Mouse (Mus musculus) gastrocnemius, adult 2 months (tissue): ENCODE data around the gene Ndufa6. TPM values are rescaled to one million over a fixed set of nuclear protein-coding genes. Genes with fewer than 3 reads are reported as not detected.
"Not testable (repeated sequence)": the region's sequence is repeated elsewhere in the genome, so short reads cannot be mapped to it uniquely, and the experiment has no call there.

ENCODE experiments used
- DNase-seq: peaks from one replicate; pipeline ENCODE4 v3.0.0; 2022
- H3K27ac ChIP-seq: fragments of 200-600 bp; 2 replicates; pipeline ENCODE4 v1.8.1; 2022; ENCODE audit warnings: mild to moderate bottlenecking
- H3K4me3 ChIP-seq: fragments of 200-600 bp; 2 replicates; pipeline ENCODE4 v1.8.1; 2022; ENCODE audit warnings: mild to moderate bottlenecking, moderate library complexity
- CTCF ChIP-seq: fragments of 200-600 bp; IDR thresholded peaks from 2 replicates; pipeline ENCODE4 v1.8.1; 2022; ENCODE audit warnings: antibody characterized with exemption, mild to moderate bottlenecking, moderate library complexity
- intact Hi-C: fragments of 180-260 bp; cut with DNase I; formaldehyde crosslinking; loops from one replicate; pipeline ENCODE4 v1.15.1; 2025
- long read RNA-seq, 2 experiments: library from polyadenylated mRNA; stranded (forward); transcript quantifications; one replicate each; pipeline ENCODE4 v2.0.0; 2021
- total RNA-seq, 2 experiments: library from RNA; stranded (reverse); gene quantifications; 2 replicates each; pipeline ENCODE4 v1.2.3; 2021

The Ndufa6 gene
- total RNA-seq, result 100 to 1,000 TPM; 464 to 595 TPM
- long read RNA-seq, experiment 1, transcript Ndufa6-206 (2 exons, 440 nt), result minor isoform, 37 of 541 reads
- long read RNA-seq, experiment 1, transcript Ndufa6-201 (3 exons, 590 nt), result major isoform, 482 of 541 reads
- long read RNA-seq, experiment 1, partial matches to known transcripts, result 11 of 541 reads
- long read RNA-seq, experiment 1, other reads (novel, unspliced or antisense), result 10 of 541 reads
- long read RNA-seq, experiment 2, transcript Ndufa6-205 (2 exons, 382 nt), result minor isoform, 5 of 648 reads
- long read RNA-seq, experiment 2, transcript Ndufa6-201 (3 exons, 590 nt), result major isoform, 582 of 648 reads
- long read RNA-seq, experiment 2, transcript Ndufa6-206 (2 exons, 440 nt), result minor isoform, 33 of 648 reads
- long read RNA-seq, experiment 2, partial matches to known transcripts, result 22 of 648 reads
- long read RNA-seq, experiment 2, other reads (novel, unspliced or antisense), result 6 of 648 reads

DNA sequence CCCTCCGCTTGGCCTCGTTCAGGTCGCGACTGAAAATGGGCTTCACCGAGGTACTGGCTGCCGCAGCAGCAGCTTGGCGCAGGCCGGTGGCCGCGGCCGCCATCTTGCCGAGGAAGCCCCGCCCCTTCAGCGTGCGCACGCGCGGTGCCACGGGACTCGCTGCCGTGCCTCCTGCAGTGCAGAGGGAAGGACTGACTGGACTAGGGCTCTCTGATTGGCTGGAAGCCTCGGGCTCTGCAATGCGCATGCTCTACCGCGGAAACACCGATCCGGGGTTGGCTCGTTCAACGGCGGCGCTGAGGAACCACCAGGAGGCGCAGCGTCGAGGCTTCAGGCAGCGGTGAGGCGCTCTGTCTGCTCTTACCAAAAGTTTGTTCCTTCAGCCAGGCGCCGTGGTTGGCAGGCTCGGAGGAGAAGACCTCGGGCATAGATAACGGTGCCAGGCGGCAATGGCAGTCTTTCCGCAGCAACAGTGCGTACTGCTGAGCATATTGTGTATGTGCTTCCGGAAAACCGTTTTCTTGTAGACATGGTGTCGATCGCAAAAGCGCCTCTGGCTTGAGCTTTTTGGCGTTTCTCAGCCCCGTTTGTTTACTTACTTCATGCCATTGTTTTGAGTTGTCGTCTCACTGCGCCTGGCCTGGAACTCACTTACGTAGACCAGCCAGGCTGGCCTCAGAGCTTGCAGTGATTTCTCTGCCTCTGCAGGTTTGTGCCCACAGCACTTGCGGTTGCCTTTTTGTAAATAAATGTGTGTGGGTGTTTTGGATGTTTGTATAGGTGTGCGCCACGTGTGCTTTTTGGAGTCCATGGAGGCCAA, at the start of gene Ndufa6:
TSS of gene Ndufa6 (minus strand) at position 197 of the 820 bp plus-strand sequence.
- TF ChIP-seq CTCF, result no peak; the same call in 1 of the 2 replicates
- Histone ChIP-seq H3K4me3 (peak within 1 kb of the TSS; percentile 87), H3K27ac (peak within 1 kb of the TSS; percentile 99)
- intact Hi-C loops, result loop anchor here (2.0 kb wide), 2 partner anchors 26 to 62 kb away; partner anchors contain the start of gene Cyp2d22
- peak; percentile 99 for DNase-seq

- DNase-seq, result no peak
- TF ChIP-seq CTCF, result no peak
- Histone ChIP-seq H3K27ac (no peak overlapping the region), H3K4me3 (no peak overlapping the region)
- intact Hi-C loops, result no loop called here
These were observed 49.5 kb upstream of the Ndufa6 start for GRCm38 (mm10) chr15:82403606-82404005.

DNA sequence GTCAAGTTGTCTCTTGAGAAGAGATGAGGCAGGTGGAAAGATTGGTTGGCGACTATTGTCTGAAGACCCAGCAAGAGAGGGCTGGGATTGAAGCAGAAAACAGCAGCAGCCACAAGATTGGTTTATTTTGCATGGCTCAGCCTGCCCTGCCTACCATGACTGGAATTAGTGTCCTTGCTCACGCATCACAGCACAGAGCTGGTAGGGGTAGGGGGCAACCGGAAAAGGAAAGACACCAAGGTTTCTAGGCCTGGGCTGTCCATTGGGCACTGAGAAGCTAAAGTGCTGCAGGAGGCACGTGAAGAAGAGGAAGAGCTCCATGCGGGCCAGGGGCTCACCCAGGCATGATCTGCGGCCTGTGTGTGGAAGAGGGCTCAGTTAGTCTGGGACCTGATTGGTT, 48.6 kb upstream of the Ndufa6 start:
- intact Hi-C loops, result no loop called here

DNA sequence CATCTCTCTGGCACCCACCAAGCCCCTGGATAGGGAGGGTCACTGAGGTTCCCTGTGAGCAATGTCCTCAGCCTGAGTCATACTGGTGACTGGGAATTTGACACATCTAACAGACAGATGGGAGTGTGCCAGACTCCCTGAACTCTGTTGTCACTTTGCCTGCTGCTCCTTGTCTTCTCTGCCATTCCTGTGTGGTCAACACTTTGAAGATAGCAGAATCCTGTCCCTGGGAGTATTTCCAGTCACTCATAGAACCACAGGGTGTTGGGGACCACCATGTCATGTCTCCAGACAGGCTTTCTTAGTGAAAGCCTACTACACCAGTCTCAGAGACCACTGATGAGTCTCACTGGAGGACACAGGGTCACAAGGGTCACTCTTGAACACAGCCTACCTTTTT, 48.0 kb upstream of the Ndufa6 start:
- DNase-seq, result no peak
- no peak overlapping the region for H3K4me3 ChIP-seq
- H3K27ac ChIP-seq, result no peak overlapping the region
- TF ChIP-seq CTCF, result no peak
- intact Hi-C loops, result no loop called here

More for the DNA sequence above, 48.6 kb upstream of the Ndufa6 start:
- no peak for DNase-seq
- no peak for TF ChIP-seq CTCF
- Histone ChIP-seq H3K27ac (no peak overlapping the region), H3K4me3 (no peak overlapping the region)

DNA sequence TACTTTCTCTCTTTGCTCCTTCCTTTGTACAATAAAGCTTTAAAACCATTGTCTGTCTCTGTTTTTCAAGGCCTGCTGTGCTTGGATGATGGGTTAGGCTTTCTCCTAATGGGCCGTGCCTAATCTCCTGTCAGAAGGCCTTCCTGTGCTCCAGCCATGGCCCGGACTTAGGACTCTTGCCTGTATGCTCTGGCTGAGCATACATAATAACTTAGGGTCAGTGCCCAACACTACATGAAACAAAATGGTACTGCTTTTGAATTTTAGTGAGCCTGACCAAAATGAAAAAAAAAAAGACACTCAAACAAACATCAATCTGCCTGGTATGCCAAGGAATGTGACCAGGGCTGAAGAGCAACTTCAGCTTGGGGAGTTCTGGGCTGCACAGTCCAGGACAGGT, 47.4 kb upstream of the Ndufa6 start:
- no peak overlapping the region for H3K27ac ChIP-seq
- TF ChIP-seq CTCF, result no peak
- intact Hi-C loops, result no loop called here
- no peak for DNase-seq
- no peak overlapping the region for H3K4me3 ChIP-seq

DNA sequence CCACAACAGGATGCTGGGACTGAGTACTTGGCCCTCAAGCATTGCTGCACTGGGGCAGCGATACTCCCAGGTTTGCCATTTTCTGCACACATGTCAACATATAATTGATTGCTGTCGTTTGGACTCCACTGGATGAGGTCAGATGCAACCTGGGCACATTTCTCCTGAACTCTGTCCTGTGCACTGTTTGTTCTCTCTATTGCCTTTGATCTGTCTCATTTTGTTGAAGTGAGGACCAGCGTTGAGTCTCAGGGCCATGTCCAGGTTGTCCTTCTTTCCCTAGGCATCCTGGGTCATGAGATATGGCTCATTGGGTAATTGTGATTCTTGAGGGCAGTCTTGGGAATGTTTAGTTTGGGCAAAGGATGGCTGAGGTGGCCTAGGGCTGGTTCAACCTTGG, 41.8 kb upstream of the Ndufa6 start:
- H3K27ac ChIP-seq, intact Hi-C loops, DNase-seq, H3K4me3 ChIP-seq: not testable (repeated sequence)

GRCm38 (mm10) chr15:82393922-82394321, 39.8 kb upstream of the Ndufa6 start, which contains the start of gene Cyp2d11:
Cyp2d11 (minus strand) TSS chr15:82394022.
- intact Hi-C loops, H3K27ac ChIP-seq: not testable (repeated sequence)

DNA sequence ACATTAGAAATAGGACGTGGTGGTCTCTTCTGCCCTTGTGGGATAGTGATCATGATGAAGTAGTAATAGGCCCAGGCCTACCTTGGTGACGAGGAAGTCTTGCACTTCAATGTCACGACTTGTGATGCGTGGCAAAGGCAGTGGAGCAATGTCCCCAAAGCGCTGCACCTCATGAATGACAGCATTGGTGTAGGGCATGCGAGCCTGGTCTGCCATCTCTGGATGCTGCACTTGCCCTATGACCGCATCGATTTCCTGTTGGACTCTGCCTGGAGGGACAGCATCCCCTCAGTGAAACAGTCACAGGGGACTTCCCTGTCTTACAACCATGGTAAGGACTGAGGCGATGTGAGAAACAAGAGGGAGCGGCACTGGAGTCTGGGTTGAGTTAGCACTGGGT, 35.8 kb upstream of the Ndufa6 start:
- H3K27ac ChIP-seq, H3K4me3 ChIP-seq, DNase-seq: not testable (repeated sequence)
- intact Hi-C loops, result loop anchor here (5.0 kb wide), 1 partner anchor 413 kb away; no protein-coding TSS in a partner anchor

More at GRCm38 (mm10) chr15:82393922-82394321, 39.8 kb upstream of the Ndufa6 start, which contains the start of gene Cyp2d11:
- DNase-seq, H3K4me3 ChIP-seq: not testable (repeated sequence)

DNA sequence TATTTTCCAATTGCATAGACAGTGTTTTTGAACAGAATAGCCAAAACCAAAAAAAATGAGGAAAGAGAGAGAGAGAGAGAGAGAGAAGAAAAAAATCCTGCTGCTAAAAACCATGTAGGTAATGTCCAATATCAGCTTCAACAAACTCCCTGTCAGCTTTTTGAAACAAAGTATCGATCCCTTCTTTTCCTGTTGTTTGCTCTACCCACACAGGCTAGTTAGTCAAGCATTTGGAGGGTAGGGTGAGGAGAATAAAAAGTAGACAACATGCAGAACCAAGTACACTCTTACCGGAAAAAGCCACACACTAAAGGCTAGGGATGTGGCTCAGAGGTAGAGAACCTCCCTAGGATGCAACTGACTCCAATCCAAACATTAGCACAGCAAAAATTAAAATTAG, 31.6 kb upstream of the Ndufa6 start:
- no peak for TF ChIP-seq CTCF
- intact Hi-C loops, result loop anchor here (5.0 kb wide), 1 partner anchor 408 kb away; no protein-coding TSS in a partner anchor
- no peak overlapping the region for H3K27ac ChIP-seq
- DNase-seq, result no peak
- H3K4me3 ChIP-seq, result no peak overlapping the region

- no peak for TF ChIP-seq CTCF
- no peak for DNase-seq
- H3K27ac ChIP-seq, result no peak overlapping the region
- no peak overlapping the region for H3K4me3 ChIP-seq
- intact Hi-C loops, result no loop called here
These were observed 28.3 kb upstream of the Ndufa6 start for GRCm38 (mm10) chr15:82382441-82382840.

DNA sequence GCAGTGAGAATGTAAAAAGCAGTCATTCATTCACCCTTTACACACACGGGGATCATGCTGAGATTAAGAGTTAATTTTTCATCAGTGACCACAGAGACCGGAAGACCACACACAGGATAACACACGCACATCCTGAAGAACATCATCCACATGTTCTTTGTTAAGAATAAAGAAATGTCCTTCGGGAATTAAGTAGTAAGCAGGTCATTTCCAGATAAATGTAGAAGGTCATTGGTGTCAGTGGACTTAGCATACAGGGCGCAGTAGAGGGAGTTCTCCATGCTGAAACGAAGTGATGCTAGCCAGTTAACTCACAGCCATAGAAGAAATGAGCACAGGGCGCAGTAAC, 26.6 kb upstream of the Ndufa6 start:
- TF ChIP-seq CTCF, result no peak
- H3K4me3 ChIP-seq, result peak overlapping the region; percentile 88
- H3K27ac ChIP-seq, result peak overlapping the region; percentile 83
- intact Hi-C loops, result loop anchor here (2.0 kb wide), 1 partner anchor 26 kb away; the partner anchor contains the start of gene Ndufa6
- no peak for DNase-seq

- TF ChIP-seq CTCF, result no peak
- intact Hi-C loops, result loop anchor here (2.0 kb wide), 1 partner anchor 25 kb away; the partner anchor contains the start of gene Ndufa6
- DNase-seq, result peak; percentile 80
- Histone ChIP-seq H3K4me3 (peak within 1 kb of the TSS; percentile 88), H3K27ac (peak within 1 kb of the TSS; percentile 96)
These were observed 26.0 kb upstream of the Ndufa6 start, which contains the start of gene Cyp2d22 for GRCm38 (mm10) chr15:82379871-82380713. Cyp2d22 (minus strand) TSS chr15:82380260.
